Mouse (Mus musculus) T-helper 17 cell (primary cell): ENCODE data around the gene Sae1.

Experiments used
- in situ Hi-C, 2 experiments: fragments of 300-600 bp; cut with MboI, MseI; formaldehyde crosslinking; loops; 1 replicate in 1 of 2; 2 replicates in 1 of 2; pipeline ENCODE4 v1.15.1; 2025; ENCODE audit warnings: high pct_unique_total_duplicates in 2 of 2

The Sae1 gene

DNA sequence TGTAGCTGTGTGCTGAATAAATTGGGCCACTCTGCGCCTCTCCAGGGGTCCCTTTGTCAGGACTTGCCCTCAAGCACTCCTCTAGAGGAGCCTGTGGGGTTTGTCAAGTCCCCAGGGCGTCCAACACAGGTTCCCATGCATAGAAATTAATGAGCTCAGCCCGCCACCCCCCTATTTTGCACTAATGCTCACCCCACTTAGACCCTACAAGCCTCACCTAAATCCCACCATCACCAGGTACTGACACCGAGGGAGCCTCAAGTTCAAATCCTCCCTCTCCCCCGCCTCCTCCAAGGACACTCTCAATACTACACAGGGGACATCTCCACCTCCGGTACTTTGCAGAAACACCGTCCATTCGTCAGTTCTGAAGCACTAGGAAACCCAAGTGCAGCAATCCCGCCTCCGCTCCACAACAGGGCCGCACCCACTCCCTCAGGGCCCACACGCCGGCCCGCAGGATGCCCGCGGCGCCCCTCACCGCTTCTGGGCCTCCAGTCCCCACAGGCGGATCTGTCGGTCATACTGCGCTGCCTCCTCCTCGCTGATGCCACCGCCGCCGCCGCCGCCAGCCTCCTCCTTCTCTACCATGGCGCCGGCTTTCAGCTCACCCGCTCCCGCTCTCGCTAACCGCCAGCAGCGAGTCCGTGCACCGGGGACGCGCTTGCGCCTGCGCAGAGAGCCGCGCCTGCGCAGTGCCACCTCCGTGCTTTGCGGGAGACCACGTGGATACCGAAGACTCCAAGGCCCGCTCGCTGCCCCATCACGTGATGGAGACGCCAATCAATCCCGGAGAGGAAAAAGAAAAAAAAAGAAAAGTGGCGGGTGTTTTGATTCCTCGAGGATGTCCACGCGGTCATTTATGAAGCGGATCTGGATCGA lies at the start of gene Sae1:
Gene Sae1, minus strand, starts transcription at position 647 of the 882 bp plus-strand sequence.
- in situ Hi-C loops, result no loop called here

DNA sequence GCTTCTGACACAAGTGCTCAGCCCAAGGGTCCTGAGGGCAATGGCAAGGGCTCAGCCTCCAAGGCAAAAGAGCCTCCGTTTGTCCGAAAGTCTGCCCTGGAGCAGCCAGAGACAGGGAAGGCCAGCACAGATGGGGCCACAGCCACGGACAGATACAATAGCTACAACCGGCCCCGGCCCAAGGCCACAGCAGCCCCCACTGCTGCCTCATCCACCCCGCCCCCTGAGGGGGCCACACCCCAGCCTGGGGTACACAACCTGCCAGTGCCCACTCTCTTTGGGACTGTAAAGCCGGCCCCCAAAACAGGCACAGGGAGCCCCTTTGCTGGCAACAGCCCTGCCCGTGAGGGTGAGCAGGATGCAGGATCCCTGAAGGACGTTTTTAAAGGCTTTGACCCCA lies 47.5 kb upstream of the Sae1 start:
- in situ Hi-C loops, result no loop called here

DNA sequence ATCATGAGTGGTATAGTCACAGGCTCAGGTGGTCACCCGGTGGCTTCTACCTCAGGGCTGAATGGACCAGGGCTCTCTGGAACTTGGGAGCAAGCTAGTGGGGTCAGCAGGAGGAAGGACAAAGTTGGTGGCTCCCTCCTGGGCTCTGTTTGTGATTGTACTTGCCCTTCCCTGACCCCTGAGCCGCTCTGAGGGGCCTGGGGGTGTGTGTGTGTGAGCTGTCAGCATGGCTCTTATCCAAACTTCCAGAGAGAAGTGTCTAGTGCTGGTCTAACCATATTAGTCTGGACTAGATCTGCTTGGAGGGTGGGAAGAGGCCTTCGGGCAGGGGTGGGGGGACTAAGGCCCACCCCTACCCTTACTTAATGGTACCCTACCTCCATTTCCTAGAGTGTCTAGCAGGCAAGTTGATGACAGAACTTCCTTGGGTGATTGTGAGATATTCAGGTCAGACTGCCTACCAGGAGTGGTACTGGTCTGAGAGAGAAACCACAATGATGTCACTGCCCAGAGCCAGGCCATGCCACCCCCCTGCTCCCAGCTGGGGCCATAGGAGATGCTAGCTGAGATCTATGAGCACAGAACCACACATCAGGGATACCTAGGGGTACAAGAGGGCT lies 45.9 kb upstream of the Sae1 start:
- in situ Hi-C loops, result no loop called here

DNA sequence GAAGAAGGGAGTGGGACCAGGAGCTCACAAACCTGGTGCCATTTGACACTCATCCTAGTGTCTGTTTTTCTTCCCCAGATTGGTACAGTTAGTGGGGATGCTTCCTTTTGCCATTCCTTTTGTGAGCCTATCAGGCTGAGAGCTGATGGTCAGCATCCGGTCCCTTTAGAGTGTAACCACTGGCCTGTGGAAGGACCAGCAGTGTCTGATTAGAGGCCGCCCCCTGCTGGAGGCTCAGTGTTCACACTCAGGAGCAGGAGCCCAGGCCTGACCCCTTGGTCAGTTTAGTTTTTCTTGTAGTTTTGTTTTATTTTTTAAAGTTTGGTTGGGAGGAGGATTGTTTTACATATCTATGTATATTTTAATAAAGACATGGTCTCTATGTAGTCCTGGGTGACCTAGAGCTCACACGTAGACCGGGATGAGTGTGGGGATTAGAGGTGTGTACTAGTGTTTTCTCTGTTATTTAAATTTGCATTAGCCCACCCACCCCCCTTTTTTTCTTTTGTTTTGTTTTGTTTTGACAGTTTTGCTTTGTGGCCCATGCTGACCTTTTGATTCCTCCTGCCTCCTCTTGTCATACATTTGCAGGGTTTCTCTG lies 38.6 kb upstream of the Sae1 start:
- in situ Hi-C loops, result no loop called here

DNA sequence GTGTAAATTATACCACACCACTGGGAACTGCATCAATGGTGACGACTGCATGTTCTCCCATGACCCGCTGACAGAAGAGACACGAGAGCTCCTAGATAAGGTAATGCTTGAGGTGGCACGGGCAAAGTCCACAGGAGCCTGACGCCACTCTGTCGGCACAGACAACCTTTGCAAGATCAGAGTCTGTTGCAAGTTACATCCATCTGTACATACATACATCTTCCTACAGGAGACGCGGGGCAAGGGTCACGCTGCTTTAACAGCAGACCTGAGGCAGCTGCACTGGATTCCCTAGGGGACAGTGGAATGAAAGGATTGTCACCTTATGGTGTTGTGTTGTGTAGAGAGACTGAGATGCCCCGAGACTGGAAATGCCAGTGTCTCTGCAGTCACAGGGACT lies 38.1 kb upstream of the Sae1 start:
- in situ Hi-C loops, result no loop called here

DNA sequence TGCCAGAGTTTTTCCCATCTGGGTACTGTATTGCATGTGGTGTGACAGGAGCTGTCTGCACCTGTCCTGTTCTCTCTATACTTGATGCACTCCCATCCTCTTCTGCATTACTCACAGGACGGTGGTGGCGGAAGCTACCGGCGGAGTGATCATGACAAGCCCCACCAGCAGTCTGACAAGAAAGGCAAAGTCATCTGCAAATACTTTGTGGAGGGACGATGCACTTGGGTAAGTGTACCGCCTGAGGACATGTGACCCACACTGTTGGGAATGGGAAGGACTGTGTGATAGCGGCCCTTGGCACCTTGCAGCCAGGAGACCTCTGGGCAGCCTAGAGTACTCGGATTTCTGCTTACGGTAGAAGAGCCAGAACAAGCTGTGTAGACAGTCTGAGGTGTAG lies 36.1 kb upstream of the Sae1 start:
- in situ Hi-C loops, result no loop called here

DNA sequence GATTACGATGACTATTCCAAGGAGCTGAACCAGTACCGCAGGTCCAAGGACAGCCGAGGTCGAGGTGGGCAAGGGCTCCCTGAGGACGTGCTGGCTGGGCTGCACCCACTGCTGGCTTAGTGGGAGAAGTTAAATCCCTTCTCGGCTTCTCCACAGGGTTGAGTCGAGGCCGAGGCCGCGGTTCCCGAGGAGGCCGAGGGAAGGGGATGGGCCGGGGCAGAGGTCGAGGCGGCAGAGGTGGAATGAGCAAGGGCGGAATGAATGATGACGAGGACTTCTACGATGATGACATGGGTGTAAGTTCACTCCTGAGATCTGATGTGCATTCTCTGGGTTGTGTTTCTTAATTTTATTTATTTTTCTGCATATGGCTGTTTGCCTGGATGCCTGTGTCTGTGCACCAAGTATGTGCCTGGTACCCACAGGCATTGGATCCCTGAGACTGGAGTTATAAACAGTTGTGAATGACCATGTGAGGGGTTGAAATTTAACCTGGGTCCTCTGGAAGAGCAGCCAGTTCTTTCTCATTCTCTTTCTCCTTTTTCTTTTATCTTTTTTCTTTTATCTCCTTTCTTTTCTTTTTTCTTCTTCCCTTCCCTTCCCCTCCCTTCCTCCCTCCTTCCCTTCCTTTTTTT lies 34.7 kb upstream of the Sae1 start:
- in situ Hi-C loops, result no loop called here

DNA sequence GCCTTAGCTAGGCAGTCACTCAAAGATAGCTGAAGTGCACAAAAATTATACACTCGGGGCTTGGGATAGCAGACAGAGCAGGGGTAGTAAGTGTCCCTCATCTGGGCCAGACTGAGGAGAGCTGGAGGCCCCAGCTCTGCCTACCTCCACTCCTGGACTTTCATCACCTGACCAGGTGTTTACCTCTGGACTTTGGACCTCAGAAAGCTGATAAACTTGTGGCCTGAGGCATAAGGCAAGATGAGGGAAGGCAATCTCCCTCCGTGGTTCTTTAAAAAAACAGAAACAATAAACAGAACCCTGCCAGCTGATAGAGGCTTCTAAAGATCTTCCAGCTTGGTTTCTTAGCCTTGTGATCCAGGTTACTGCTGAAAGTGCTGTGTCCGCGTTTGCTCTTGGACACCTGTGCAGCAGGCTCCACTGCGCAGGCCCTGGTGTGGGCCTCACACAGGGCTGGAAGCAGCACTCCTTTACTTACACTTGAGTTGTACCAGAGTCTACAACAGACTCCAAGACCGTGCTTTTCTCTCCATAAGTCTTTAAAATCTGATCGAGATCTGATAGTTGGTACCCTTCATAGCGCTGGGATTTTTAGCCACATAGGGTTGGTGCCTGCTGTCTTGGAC lies 33.0 kb upstream of the Sae1 start:
- in situ Hi-C loops, result no loop called here

DNA sequence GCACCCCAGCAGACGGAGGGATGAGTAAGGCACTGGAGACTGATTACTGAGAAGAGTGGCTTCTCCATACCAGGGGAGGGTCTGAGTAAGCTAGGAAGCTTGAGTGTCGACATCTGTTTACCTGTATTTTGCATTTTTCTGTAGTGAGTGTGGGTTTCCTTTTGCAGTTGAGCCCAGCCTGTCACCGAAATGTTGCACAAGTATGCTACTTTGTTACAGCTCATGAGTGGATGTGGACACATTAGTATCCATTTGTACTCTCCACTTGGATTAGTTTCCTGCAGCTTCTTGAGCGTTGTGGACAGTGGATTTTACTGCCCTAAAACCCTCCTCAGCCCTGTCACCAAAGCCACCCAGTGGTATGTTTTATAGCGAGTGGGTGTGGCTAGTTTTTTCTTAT lies 31.1 kb upstream of the Sae1 start:
- in situ Hi-C loops, result no loop called here

DNA sequence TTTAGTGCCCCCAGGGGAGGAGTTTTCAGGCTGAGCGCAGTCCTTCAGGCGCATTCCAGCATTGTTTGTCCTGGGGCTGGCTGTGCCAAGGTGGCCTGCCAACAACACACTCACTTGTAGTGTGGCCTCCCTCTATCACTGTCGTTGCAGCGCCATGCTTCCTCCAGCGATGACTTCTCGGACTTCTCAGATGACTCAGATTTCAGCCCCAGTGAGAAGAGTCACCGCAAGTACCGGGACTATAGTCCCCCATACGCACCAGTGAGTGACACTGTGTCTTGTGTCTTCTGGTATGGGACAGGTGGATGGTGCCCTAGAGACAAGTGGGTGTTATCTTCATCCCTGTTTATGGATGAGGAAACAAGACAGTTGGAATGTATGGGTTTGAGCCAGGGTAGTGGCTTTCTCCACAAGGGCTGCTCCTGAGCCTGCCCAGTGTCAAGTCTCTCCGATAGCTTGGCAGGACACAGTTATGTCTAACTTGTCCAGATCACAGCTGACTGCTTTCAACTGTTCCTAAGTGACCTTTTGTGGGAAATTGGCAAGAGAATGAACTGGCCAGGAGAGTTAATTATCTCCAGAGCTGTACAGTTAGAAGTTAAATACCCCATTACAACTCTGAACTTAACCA lies 29.6 kb upstream of the Sae1 start:
- in situ Hi-C loops, result no loop called here

DNA sequence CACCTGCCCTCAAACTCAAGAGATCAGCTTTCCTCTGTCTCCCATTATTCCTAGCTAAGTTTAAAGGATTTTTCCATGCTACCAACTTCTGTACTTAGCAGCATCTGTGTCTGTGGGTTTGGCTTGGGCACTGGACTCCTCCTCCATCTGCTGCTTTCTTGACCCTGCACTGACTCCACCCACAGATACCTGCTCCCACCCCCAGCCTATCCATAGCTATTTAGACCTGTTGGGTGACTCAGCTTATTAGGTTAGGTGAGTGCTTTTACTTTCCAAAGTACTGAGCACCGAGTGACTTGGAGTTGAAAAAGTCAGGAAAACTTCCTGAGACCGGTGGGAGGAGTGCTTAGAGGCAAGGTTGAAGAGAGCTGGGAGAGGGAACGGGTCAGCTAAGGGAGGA lies 27.8 kb upstream of the Sae1 start:
- in situ Hi-C loops, result no loop called here

DNA sequence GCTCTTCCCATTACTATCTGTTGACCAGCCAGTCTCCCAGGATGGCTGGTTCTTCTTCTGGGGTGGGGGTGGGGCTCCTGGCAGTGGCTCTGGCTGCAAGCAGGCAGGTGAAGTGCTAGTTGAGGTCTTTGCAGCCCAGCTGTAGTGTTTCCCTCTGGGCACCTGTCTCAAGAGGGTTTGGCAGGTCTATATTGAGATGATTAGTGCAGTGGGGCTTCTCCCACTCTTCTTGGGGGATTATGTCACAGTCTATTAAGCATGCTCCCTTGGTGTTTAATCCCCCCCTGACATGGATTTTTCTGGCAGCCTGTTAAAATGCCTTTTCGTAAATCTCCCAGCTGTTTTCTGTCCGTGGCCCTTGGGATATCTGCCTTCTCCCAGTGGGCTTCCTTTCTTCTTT lies 25.3 kb upstream of the Sae1 start:
- in situ Hi-C loops, result no loop called here

DNA sequence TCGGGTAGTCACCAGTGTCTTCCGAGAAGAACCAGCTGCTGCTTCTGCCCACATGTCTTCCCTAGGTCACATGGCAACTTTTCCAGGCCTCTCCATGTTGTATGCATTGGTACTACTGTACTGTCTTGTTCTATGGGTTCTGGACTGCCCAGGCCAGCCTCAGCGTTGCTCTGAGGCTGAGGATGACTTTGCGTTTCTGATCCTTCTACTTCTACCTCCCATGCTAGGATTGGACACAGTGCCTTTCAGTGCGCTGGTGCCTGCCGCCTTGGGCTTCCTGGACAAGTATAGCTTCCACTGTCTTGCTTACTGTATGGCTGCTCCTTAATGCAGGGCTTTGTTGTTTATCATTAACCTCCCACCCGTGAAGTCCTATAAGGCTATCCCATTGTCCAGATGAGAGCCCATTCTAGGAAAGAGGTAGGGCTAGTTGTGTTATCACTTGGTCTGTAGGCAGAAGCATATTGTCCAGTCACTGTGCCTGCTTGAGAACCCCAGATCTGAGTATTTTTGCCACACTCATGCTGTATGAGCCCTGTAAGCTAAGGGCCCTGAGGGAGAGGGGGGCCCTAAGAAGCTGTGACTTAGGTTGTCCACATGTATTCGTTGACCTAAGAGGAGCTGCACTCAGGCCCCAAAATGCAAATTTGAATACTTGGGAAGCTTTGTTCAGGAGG lies 24.8 kb upstream of the Sae1 start:
- in situ Hi-C loops, result no loop called here

DNA sequence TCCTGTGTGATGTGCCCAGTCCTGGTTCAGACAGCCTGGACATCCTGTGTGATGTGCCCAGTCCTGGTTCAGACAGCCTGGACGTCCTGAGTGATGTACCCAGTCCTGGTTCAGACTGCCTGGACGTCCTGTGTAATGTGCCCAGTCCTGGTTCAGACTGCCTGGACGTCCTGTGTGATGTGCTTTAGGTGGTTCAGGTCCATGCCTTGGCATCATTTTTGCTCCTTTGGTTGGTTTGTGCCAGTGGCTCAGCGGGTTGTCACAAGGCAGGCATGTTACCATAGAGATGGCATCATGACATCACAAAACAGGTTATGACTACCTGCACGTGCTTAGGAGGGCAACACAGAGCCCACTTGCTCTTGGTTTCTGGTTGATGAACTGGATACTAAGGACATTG lies 23.5 kb upstream of the Sae1 start:
- in situ Hi-C loops, result no loop called here

DNA sequence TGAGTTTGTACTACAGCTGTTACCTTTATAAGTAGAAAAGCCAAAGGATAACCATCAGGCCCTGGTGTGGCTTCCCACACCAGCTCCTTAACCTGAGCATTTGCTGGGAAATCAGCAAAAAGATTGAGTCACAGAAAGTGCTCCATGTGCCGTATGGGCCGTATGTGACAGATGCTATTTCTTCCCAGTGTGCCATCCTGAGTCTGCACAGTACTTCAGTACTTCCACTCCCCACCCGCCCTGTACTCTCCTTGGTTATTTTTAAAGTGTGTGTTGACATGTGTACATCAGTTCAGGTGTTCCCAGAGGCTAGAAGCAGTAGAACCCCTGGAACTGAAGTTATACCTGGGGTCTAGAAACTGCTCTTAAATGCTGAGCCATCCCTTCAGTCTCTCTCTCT lies 19.4 kb upstream of the Sae1 start:
- in situ Hi-C loops, result no loop called here

DNA sequence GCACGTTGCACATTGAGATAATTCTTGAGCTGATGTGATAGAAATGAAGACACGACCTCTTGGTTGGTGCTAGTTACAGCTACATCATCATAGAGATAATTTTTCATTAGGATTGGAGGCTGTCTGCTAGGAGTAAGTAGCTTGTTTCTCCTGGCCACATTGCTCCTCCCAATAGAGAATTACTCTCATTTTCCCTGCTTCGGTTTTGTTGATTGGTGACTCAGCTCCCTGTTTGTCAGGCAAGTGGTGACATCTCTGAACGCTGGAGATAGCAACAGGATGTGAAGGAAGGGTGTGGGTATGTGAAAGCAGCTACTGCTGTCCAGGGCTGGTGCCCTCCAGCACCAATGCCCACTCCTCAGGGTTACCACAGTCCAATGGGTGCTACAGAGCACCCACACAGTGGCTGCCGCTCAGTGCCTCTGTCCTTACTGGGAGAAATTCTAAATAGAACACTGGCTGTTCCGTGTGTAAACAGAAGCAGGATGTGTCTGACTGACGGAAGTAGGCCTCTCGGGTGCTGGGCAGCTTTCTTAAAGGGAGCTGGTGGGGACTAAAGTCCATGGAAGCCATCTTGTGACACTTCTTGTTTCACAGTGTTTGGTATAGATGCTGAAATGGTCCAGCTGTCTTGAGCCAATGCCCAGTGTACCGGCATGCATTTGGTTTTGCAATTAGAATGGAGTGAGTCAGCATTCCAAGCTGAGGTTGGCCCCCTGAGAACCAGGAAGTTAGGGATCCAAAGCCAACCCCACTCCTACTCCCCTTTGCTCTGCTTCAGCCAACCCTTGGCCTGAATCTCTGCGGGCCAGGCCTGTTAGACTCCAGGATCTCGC lies 18.1 kb upstream of the Sae1 start:
- in situ Hi-C loops, result no loop called here

DNA sequence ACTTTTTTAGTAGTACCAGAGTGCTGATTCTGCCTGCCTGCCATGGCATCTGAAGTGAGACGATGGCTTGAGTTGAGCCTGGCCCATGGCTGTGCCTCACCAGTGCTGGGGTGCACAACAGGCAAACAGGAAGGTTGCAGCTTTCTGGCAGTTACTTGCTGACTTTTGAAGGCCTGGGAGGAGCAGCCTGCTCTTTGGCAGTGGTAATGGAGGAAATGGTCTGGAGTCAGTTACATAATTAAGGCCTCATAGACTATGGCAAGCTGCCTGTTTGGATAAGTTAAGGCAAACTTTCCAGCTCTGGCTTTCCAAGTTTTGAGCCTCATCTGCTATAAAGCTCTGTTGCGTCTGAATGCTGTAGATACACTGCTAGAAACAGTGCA lies 17.5 kb upstream of the Sae1 start:
- in situ Hi-C loops, result no loop called here

DNA sequence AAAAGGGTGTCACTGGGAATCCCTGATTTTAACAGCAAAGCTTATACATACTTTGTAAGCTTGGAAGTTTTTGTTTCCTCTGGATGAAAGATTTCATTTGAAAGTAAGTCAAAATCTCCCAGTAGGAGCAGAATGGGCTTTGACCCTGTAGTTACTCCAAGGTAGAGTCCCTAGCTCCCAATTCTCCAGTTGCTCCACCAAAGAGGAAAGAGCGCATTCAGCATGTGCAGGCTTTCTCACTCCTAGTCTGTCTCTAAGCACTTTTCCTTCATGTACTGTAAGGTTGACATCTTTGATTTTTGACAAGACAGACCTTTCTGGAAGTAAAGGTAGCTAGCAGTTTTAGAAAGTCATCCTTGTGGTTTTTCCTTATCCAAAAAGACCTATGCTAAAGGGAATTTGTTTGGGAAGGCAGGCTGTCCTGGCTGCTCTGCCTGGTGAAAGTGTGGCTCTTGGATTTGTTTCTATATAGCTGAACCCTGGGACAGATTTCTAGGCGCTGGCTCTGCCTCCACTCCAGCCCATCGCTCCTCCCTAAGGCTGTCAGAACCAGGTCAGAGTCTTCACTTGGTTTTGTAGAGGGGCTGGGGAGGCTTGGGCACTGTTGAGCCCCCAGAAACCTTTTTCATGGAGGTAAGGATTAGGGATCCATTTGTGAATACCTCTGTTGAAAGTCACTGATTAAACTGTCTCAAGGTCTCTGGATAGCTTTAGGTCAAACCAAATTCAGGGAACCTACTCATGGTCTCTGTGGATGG lies 16.9 kb upstream of the Sae1 start:
- in situ Hi-C loops, result no loop called here
